Mouse (Mus musculus) neural tube, embryonic 14.5 days (tissue): ENCODE data around the gene Dnajc6. TPM values are rescaled to one million over a fixed set of nuclear protein-coding genes. Genes with fewer than 3 reads are reported as not detected.

ENCODE experiments used
- ATAC-seq: fragments of 200-750 bp; cut with Nextera tagmentation; 2 replicates; pipeline ENCODE4 v1.8.0; 2017; ENCODE audit warnings: low read depth, mild to moderate bottlenecking, moderate TSS enrichment, moderate library complexity
- H3K27ac ChIP-seq: fragments of 300-500 bp; sonication (generic); 2 replicates; pipeline ENCODE4 v1.5.1; 2014; ENCODE audit warnings: low read depth, mild to moderate bottlenecking, control low read depth, low read length, moderate library complexity, mixed read lengths
- H3K27me3 ChIP-seq: fragments of 300-500 bp; sonication (generic); 2 replicates; pipeline ENCODE4 v1.6.1; 2014; ENCODE audit warnings: low read length; ENCODE audit not compliant: control insufficient read depth, insufficient read depth
- H3K36me3 ChIP-seq: fragments of 300-500 bp; sonication (generic); 2 replicates; pipeline ENCODE4 v1.6.1; 2014; ENCODE audit warnings: low read length, mixed read lengths; ENCODE audit not compliant: control insufficient read depth, insufficient read depth
- H3K4me1 ChIP-seq: fragments of 300-500 bp; sonication (generic); 2 replicates; pipeline ENCODE4 v1.6.1; 2014; ENCODE audit warnings: low read length; ENCODE audit not compliant: control insufficient read depth, insufficient read depth
- H3K4me2 ChIP-seq: fragments of 300-500 bp; sonication (generic); 2 replicates; pipeline ENCODE4 v1.6.1; 2014; ENCODE audit warnings: mild to moderate bottlenecking, low read depth, low read length, control low read depth
- H3K4me3 ChIP-seq: fragments of 300-500 bp; sonication (generic); 2 replicates; pipeline ENCODE4 v1.5.1; 2014; ENCODE audit warnings: low read depth, low read length, control low read depth, mixed read lengths
- H3K9ac ChIP-seq: fragments of 300-500 bp; sonication (generic); replicated peaks from 2 replicates; pipeline ENCODE4 v1.6.1; 2014; ENCODE audit warnings: low read depth, mild to moderate bottlenecking, control low read depth, low read length, mixed read lengths
- H3K9me3 ChIP-seq: fragments of 300-500 bp; sonication (generic); 2 replicates; pipeline ENCODE4 v1.6.1; 2016; ENCODE audit warnings: low read length; ENCODE audit not compliant: control insufficient read depth
- WGBS: fragments of 180-500 bp; shearing (Covaris S2); extraction: QIAGEN DNeasy Blood & Tissue Kit; methylation state at CpG from one replicate; pipeline ENCODE4 v1.1.7; 2014; 5-methylcytosine and 5-hydroxymethylcytosine counted together
- polyA plus RNA-seq: library from polyadenylated mRNA; unstranded; fragments of >200 nt; fragmentation: Nextera tagmentation; extraction: Ambion mirVana; gene quantifications from 2 replicates; pipeline ENCODE4 v1.2.1, GENCODE M21; 2014

Dnajc6 gene
- polyA plus RNA-seq, 1 experiment from 2014 or later = 70.1 TPM

DNA sequence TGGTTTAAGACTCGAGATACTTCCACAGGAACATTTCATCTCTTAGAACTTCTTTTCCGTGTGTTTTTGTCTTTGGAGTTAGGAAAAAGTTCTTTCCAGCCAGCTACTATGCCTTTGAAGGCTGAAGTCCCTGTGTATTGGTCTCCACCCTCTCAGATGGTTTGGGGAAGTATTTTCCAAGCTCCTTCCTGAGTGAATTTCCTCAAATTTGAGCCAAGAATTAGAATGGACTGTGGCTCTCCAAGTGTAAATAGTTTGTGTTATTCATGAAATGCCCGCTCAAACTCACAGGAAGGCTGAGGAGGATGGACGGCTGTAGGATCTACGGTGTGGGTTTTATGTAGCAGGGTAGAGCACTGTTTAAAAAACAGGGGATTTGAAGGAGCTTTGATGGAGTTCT lies 193.2 kb downstream of the Dnajc6 start:
- Histone ChIP-seq H3K27me3 (no peaks in the 10 kb centered on the region), H3K4me3 (no peak overlapping the region), H3K36me3 (no peaks in the 10 kb centered on the region), H3K9ac (no peak overlapping the region), H3K9me3 (no peaks in the 10 kb centered on the region), H3K4me1 (no peaks in the 10 kb centered on the region), H3K4me2 (no peak overlapping the region), H3K27ac (no peak overlapping the region)
- 82% methylated on average over 5 of the region's 5 CpGs for WGBS
- ATAC-seq = no peak

Other genes starting within 250 kb of the Dnajc6 start
- 113 and 119 TPM in 2 replicates for gene Jak1, start 231.4 kb upstream of the Dnajc6 start, polyA plus RNA-seq
- 2.0 and 2.7 TPM in 2 replicates for gene Ak4, start 77.4 kb upstream of the Dnajc6 start, polyA plus RNA-seq
- 72.1 and 84.5 TPM in 2 replicates for gene Leprot, start 151.1 kb downstream of the Dnajc6 start, polyA plus RNA-seq
- 0.55 and 8.0 TPM in 2 replicates for gene Lepr, start 220.8 kb downstream of the Dnajc6 start, polyA plus RNA-seq